Mouse (Mus musculus) heart, postnatal 25 days (tissue): Measurements from ENCODE around the gene Gm42674. TPM values are rescaled to one million over a fixed set of nuclear protein-coding genes. Genes with fewer than 3 reads are reported as not detected.

Source experiments
- DNase-seq: peaks from one replicate; pipeline ENCODE4 v3.0.0; 2022; ENCODE audit warnings: low spot score
- intact Hi-C: fragments of 180-260 bp; cut with DNase I; formaldehyde crosslinking; loops from one replicate; pipeline ENCODE4 v1.15.1; 2025
- total RNA-seq, 2 experiments: library from RNA; stranded (reverse); gene quantifications; 2 replicates each; pipeline ENCODE4 v1.2.3; 2021

Gene Gm42674
- not detected for total RNA-seq

DNA sequence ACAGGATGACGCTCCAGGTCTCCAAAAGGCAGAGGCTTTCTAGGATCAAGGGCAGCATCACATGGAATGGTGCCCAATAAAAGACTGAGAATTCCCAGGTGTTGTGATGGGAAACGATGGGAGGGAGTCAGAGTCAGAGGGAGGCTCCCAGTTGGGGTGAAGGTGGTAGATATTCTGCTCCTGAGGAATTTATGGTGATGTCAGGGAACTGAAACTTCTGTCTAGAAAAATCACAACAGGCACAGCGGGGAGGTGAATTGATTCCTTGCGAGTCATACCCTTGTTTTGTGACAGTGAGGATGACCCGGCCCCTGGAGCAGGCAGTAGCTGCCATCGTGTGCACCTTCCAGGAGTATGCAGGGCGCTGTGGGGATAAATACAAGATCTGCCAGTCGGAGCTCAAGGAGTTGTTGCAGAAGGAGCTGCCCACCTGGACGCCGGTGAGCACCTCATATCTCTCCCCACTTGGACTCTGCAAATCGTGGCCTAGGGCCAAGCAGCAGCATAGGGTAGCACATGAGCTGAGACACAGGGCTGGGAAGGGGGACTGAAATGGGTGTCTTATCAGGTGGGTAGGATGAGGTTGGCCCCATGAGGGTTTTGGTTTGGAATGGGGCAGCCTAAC lies at the start of gene Gm42674:
Gene Gm42674 (plus strand): TSS at position 419 of the 625 bp plus-strand sequence.
- intact Hi-C loops, result no loop called here
- no peak for DNase-seq

DNA sequence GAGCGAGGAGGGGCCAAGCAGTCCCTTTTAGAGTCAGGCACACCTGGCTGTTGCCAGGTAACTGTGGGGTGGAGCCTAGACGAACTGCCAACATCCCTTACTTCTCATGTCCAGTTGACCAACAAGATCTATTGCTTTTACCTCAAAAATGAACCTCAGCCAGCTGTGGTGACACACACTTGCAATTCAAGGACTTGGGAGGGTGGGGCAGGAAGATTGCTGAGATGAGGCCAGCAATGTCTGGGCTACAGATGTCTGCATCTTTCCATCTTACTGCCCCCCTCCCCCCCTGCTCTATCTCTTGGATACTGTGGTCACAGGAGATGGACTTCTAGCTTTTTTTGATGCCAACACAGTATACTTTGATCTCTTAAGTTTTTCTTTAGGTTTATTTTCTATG lies 49.5 kb upstream of the Gm42674 start:
- intact Hi-C loops, result no loop called here
- no peak for DNase-seq

DNA sequence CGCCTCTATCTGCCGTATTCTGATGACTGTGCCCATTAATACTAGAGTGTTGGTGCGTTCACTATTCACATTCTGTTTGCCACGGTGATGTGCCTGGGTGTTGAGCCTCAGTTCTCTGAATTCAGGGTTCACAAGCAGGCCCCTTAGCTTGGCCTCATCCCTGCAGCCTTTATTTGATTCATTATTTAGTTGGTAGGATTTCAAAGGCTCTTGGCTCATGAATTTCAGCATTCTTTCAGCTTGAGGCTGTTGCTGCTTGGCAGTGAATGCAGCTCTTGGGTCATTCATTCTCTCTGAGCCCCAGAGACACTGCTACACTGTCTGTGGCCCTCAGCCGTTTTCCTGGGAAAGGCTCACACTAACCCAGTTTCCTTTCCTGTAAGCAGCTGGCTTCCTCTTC lies 45.8 kb upstream of the Gm42674 start:
- no peak for DNase-seq
- intact Hi-C loops, result no loop called here

DNA sequence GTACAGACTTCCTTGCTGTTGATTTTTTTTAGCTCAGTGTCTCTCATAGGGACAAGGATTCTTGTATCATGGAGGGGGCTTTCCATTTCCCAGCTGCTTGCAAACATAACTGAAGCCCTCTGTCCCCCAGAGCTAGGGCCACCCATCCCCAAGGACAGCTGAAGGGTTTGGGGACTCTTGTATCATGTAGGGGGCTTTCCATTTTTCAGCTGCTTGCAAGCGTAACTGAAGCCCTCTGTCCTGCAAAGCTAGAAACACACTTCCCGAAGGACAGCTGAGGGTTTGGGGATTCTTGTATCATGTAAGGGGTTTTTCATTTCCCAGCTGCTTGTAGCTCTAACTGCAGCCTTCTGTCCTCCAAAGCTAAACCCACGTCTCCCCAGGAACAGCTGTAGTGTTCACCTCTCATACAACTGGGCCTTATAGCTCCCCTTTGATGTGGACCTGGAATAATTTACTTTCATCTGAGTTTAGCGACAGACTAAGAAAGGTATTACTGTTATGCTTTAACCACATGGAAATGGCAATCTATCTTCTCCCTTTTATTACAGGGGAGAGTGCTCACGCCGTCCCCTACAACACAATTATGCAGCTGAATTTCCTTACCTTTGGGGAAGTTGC lies 41.6 kb upstream of the Gm42674 start, which contains the start of gene S100a3:
Gene S100a3 (plus strand): TSS at position 571 of the 621 bp plus-strand sequence.
- DNase-seq, result no peak
- intact Hi-C loops, result no loop called here

DNA sequence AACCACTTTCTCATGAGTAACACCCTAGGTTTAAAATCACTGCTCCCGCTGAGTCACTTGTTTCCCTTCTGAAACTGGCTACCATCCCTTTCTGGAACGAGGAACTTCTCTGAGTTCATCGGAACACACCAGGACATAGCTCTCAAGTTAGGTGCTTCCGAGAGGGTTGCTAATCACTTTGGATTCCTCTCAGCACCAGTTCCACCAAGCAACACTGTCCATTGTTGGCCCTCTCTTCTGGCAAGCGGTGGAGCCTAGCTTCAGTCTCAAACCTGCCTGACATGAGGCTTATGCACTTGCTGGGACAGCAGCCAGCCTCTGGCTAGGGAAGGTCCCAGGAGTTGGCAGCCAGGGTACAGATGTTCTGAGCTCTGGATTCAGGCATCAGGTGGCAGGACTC lies 27.0 kb upstream of the Gm42674 start:
- intact Hi-C loops, result no loop called here
- peak; percentile 14 for DNase-seq

DNA sequence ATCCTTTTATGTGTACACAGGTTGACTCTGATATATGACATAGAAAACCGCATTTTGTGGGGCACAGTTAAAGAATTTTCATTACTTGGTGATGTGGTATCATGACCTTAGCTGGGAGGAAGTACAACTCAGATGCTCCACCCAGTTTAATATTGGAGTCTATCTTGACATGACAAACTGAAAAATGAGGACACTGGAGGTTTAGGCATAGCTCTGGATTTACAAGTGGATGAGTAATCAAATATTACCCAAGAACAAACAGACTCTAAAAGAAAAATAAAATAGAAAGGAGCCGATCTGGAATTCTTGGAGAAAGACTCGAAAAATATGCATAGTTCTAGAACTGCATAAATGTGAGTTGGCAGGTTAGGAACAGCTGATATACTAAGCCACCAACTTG lies 26.4 kb upstream of the Gm42674 start:
- intact Hi-C loops, result no loop called here
- DNase-seq, result no peak

DNA sequence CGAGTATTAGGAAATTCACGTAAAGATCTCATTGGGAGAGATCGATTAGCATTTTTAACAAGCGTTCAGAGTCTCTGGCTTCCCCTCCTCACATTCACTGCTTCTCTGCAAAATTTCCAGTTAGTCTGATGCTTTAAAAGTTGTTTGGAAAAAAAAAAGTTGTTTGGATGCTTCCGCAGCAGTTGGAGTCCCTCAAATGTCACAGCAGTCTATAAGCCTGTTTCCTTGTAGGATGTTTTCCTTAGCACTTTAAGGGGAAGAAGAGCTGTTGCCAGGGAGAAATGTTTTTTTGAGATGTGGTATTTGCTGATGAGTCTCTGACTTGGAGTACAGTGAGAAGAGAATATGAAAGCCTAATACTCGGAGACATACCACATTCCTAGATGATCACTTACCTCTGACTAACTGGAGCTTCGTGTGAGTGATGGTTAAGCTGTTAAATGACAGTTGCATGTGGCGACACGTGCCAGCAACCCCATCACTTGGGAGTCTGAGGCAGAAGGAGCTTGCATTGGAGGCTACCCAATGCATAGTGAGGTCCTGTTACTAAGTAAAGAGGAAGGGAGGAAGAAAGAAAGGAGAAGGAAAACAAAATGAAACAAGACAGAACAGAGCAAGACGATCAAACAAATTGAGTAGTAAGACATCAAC lies 25.2 kb upstream of the Gm42674 start:
- no peak for DNase-seq
- intact Hi-C loops, result no loop called here

DNA sequence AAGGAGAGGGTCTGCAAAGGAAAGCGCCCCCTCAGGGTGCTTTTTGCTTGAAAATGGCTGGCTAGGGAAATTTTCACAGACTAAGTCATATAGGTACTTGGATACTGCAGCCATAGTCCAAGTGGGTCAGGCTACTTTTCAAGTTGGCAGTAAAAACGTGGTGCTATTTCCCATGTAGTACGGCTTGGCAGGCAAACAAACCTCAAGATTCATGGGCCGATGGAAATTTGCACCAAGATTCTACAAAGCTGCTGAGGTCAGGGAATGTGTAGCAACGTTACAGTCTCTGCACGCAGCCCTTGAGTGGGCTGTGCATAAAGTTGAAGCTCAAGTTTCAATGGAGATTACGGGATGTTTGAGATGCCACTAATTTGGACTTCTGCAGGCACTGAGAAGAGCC lies 22.3 kb upstream of the Gm42674 start:
- no peak for DNase-seq
- intact Hi-C loops, result no loop called here

DNA sequence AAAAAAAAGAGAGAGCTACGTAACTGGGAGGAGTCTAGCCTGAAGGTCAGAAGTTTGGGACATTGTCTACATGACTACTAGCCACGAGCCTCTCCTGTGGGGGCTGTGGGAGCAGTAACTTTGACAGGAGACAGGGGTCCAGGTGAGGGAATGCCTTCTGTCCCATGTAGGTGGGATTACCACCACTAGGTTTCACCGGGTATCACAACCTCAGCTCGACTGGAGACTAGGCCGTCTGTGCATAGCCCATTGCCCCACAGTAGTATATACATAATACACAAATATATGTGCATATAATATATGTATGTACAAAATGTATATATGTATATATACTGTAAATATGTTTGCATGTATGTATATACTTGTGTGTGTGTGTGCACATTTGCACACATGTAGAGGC lies 20.6 kb upstream of the Gm42674 start:
- no peak for DNase-seq
- intact Hi-C loops, result no loop called here

DNA sequence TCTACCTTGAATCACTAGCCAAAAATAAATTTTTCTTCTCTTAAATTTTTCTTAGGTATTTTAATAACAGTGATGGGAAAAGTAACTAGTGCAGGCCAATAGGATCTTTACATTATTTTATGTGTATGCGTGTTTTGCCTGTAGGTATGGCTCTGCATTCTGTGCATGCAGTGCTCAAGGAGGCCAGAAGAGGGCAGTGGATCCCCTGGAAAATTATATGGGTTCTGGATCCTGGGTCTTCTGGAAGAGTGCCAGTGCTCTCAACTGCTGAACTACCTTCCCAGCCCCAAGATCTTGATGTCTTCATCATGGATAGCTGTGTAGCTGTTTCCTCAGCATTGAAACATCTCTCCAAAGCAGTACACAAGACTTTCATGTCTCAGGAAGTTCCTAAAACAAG lies 19.5 kb upstream of the Gm42674 start:
- intact Hi-C loops, result no loop called here
- no peak for DNase-seq

DNA sequence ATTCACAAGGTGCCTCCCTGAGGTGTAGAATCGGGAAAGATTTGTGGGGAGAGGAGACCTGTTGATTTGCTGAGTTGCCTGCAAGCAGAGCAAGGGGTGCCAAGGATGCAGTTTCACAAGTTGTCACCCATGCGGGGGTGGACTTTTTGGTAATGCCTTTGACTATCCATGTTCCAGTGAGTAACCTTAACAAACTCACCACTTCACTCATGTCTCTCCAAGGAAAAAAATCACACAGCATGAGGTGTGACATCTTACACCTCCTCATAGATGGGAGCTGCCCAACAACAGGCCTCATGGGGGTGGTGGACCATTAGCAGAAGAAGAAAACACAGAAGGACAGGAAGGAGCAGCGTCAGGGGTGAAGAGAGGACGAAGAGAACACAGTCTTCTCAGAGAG lies 19.1 kb upstream of the Gm42674 start:
- no peak for DNase-seq
- intact Hi-C loops, result no loop called here

DNA sequence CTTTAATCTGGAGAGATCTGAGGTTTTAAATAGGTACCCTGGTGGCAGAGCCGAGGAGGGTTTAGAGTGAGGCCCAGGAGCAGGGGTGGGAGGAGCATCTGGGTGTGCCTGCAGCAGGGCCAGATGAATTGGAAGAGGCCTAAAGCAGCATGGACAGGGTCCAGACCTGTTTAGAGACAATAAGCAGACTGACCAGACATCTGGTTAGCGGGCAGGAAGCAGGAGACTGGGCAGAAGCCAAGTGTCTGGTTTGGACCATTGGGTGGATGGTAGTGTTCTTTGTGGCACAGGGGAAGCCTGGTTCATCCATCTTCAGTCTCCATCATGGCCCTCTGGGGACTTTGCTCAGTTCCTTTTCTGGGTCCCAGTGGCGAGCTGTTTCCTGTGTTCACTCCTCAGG lies 17.8 kb upstream of the Gm42674 start:
- intact Hi-C loops, result loop anchor here (2.0 kb wide), 1 partner anchor 59 kb away; no protein-coding TSS in a partner anchor
- DNase-seq, result peak; percentile 16

DNA sequence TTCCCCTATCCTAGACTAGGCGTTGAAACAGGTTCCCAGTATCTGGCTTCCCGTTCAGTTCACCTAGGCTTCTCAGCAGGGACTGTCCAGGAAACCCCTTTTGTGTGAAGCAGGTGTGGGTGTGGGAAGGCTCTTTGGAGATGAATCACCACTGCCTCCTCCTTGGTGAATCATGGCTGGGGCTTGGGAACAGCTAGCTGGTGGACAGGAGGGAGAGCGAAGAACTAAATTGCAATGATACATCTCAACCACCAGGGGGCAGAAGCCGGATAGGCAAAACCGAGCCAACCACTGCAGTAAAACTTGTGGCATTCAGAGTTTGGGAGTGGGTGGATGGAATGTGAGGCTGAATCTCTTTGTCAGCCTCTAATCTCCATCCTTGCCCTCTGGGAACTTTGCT lies 16.1 kb upstream of the Gm42674 start:
- intact Hi-C loops, result loop anchor here (1.0 to 5.0 kb wide), 4 partner anchors 30 to 68 kb away; no protein-coding TSS in a partner anchor

DNA sequence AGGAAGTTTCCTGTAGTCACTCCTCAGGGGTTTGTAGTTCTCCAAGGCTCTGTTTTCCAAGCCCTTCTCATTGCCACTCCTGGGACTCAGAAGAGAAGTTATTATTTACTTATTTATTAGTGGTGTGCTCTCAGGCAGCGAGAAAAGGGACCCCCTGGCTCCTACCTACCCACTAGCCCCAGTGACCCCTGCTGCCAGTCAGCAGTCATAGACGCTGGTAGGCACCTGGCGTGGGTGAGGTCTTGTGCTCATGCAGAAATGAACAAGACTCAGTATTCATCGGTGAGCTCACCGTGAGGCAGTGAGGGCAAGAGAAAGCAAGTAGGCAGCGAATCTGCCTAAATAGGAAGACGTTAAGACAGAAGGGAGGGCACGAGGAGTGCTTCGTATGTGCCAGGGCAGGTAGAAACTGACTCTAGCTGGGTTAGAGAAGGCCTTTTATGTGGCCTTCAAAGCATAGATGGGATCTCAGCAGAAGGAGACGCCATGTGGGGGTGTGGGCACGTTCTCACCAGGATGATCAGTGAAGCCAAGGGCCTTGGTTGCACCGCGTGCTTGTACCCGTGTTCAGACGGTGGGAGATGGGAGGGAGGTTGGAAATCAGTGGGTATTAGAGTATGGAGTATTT lies 15.6 kb upstream of the Gm42674 start:
- intact Hi-C loops, result loop anchor here (5.0 kb wide), 1 partner anchor 44 kb away; no protein-coding TSS in a partner anchor
- no peak for DNase-seq

More for the DNA sequence above, 16.1 kb upstream of the Gm42674 start:
- peak; percentile 53 for DNase-seq

DNA sequence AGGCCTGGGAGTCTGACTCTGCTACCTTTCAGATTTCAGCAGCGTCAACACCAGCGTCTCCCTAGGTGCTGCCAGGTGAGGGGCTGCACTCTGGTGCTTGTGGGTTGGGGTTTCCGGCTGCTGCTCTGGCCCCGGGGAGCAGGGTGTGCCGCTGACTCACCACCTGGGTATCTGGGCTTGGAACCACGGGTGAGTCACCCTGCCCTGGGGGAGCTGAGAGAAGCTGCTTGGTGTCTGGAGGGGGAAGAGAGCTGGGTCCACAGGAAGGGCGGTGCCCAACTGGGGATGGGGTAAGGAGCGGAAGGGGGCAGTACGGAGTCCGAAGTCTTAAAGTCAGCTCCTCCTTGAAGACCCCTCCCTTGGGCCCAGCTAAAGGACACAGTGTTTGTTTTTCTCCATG lies 14.8 kb upstream of the Gm42674 start:
- intact Hi-C loops, result loop anchor here (5.0 kb wide), 1 partner anchor 45 kb away; no protein-coding TSS in a partner anchor
- DNase-seq, result peak; percentile 83

DNA sequence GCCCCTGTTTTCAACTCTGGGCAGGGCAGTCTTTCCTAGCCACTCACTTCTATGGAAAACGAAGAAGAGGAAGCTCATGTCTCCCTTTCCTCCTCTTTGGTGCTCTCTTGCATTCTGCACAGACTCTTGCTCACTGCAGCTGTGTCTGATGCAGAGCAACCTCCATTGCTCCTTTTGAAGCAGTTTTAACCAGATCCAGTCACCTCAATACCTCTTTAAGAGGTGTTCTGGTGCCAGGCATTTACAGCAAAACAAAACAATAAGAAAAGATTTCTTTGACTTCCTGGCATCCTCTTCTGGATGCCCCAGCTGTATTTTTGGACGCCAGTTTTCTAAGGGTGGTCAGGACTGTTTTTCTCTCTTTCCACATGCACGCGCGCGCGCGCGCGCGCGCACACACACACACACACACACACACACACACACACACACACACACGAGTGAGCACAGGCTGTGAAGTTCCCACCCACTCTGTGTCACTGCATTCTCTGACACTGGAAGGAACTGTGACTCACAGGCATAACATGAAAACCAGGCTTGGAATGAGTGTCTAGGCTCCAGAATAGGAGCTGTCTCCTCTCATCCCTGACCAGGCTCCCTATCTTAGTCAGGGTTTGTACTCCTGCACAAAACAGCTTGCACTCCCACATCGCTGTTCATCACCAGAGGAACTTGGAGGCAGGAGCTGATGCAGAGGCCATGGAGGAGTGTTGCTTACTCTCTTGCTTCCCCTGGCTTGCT lies 14.2 kb upstream of the Gm42674 start:
- intact Hi-C loops, result loop anchor here (5.0 kb wide), 1 partner anchor 45 kb away; no protein-coding TSS in a partner anchor
- DNase-seq, result no peak

DNA sequence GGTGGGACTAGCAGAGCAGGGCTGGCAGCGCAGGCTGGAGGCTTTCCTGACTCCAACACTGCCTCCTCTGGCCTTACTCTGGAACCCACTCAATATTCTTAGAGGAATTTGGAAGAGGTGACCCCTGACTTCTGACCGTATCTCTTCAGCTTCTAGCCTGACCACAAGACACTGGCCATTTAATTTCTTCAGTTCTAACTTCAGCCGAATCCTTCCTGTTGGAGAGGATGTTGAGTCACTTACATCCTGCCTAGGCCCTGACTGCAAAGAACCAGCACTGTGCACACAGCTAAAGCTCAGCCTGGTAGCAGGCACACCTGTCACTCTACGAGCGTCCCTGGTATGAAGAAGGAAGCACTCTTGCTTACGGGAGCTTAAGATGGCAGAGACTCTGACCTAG lies 12.3 kb upstream of the Gm42674 start:
- intact Hi-C loops, result loop anchor here (5.0 kb wide), 1 partner anchor 47 kb away; no protein-coding TSS in a partner anchor
- DNase-seq, result no peak

DNA sequence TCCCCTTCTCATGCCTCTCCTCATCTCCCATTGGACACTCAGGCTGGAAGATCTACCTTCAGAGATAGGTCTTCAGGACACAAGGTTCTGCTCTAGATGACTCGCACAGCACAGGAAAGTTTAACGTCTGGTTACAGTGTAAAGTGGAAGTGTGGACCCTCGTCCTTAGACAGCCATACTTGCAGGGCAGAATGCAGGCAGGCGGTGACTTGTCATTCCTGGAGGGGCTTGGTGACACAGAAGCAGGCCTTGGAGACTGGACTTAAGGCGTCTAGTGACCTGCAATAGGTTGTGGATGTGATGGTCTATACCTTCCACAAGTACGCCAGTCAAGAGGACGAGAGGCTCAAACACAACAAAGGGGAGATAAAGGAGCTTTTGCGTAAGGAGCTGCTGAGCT lies 11.8 kb upstream of the Gm42674 start, which contains the start of gene S100a2:
Gene S100a2 (plus strand): TSS at position 301 of the 400 bp plus-strand sequence.
- no peak for DNase-seq
- intact Hi-C loops, result loop anchor here (5.0 kb wide), 1 partner anchor 48 kb away; no protein-coding TSS in a partner anchor

DNA sequence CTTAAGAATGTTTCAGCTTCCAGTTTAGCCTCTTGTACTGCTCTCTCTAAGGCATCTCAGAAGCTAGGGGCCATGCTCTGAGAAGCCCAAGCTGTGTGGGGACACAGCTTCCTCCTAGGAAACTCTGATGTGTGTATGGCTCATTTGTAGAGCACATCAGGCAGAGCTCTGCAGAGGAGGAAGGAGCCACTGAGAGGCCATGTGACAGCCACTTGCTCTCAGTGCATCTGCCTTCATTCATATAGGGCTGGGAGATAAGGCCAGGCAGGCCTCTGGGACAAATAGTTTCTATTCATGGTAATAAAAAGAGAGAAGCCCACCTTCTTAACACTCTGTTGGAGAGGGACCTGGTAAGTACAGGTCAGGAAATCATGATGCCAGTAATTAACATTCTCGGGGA lies 7.2 kb upstream of the Gm42674 start:
- intact Hi-C loops, result no loop called here
- DNase-seq, result no peak

DNA sequence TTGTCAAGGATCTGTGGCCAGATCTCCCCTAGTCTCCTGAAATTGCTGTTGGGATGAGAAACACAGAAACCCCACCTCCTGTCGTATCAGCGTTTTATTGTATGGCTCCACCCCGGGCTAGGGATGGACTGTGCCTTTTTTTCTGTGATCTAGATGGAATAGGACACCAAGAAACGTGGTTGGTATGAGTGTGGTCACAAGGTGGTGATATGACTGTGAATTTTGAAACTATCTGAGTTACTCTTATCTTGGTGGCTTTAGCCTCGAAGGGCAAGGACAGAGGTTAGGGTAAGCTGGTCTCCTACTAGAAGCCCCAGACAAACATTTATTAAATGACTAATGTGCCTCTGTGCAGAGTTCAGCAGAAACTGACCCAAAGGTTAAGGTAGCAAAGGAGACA lies 6.1 kb upstream of the Gm42674 start:
- intact Hi-C loops, result no loop called here
- DNase-seq, result no peak
